Comparison of ENCODE assay signal across 13 mouse cellular contexts in the genomic region with DNA sequence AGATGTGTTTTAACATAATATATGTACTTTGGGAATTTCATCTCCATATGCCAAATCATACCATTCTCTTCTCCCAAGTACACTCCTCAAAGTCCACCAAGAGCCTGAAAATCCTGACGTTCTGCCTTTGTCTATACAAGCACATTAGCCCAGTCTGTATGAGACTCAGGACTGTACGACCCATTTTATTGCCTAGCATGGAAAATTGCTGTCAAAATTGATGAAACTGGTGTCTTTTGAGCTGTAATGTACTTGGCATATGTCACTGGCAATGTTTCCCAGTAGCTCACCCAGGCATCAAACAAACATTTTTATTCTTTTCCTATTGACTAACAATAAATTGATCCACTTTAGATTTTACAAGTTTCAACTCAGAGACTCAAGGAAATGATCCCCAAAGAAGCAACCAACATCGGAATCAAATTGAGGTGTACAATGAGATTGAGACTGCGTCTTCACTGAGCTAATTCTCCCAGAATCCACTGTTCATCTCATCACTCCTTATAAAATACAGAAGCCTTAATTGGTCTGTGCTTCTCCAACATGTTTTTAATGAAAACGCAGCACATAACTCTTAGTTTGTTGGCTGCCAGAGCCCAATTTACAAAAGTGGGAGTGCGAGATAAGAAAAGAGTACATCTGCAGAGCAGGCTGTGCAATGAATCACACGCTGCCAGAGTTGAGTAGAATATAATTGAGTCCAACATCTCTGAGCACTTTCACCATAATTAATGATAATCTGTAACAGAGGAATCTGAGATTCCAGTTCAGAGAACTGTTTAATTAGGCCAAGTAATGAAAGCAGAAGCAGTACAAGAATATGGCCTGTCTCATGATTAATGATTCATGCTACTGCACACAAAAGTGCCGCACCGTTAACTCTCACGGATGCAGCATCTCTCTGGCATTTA.
A peak's percentile ranks its signal among the peaks of the same experiment; 100 is the strongest.
DNase-seq lines count a peak whose midpoint lies in the region; ATAC-seq and TF ChIP-seq lines count a peak whose summit lies in the region.
"Had no signal": no experiment of that assay in that cellular context is flagged by ENCODE, and none has a peak within 500 bp of the region (broad histone marks: within the 10 kb centered on the region; RNA-seq: fewer than 3 reads in every experiment).

No protein-coding gene starts in this region.

- H3K4me3 ChIP-seq in hindbrain, embryonic 11.5 days (ENCODE audit: low read depth, low read length): no peak overlapping the region
- H3K4me3 ChIP-seq in hindbrain, embryonic 10.5 days: no peak overlapping the region
- no peak overlapping the region for H3K4me3 ChIP-seq in hindbrain, embryonic 15.5 days
- H3K4me3 ChIP-seq in midbrain, embryonic 14.5 days (replicated peaks; ENCODE audit: low read depth, low read length): no peak overlapping the region
- no peak overlapping the region for H3K4me3 ChIP-seq in intestine, postnatal 0 days (ENCODE audit: low read depth, low read length)
- H3K4me3 ChIP-seq: embryonic facial prominence, embryonic 12.5 days; heart, embryonic 10.5 days; limb, embryonic 15.5 days had no signal

- H3K27ac ChIP-seq in hindbrain, embryonic 11.5 days (ENCODE audit: low read depth, low read length): no peak overlapping the region
- H3K27ac ChIP-seq in hindbrain, embryonic 10.5 days: no peak overlapping the region
- no peak overlapping the region for H3K27ac ChIP-seq in hindbrain, embryonic 15.5 days (replicated peaks)
- H3K27ac ChIP-seq in midbrain, embryonic 14.5 days (replicated peaks; ENCODE audit: low read depth, low read length): no peak overlapping the region
- no peak overlapping the region for H3K27ac ChIP-seq in intestine, postnatal 0 days (ENCODE audit: low read depth, low read length)
- H3K27ac ChIP-seq: embryonic facial prominence, embryonic 12.5 days; heart, embryonic 10.5 days; limb, embryonic 15.5 days; macrophage had no signal

- 0 out of 2 replicates have a peak, but pooled peaks have one; percentile 45 for ATAC-seq in hindbrain, embryonic 11.5 days (ENCODE audit: low FRiP score)
- ATAC-seq in hindbrain, embryonic 15.5 days (ENCODE audit: low FRiP score, low read depth): peak; percentile 73
- peak; percentile 27; the same call in 1 of the 2 replicates for ATAC-seq in midbrain, embryonic 14.5 days (ENCODE audit: low FRiP score, low TSS enrichment)
- ATAC-seq in intestine, postnatal 0 days: no peak

- no peak overlapping the region for H3K4me2 ChIP-seq in hindbrain, embryonic 11.5 days (replicated peaks; ENCODE audit: low read depth, low read length)
- H3K4me2 ChIP-seq in hindbrain, embryonic 15.5 days: no peak overlapping the region
- peak overlapping the region; percentile 6; the same call in 1 of the 2 replicates for H3K4me2 ChIP-seq in midbrain, embryonic 14.5 days (ENCODE audit: low read length)
- no peak overlapping the region for H3K4me2 ChIP-seq in intestine, postnatal 0 days (replicated peaks; ENCODE audit: low read depth)
- H3K4me2 ChIP-seq: embryonic facial prominence, embryonic 12.5 days; limb, embryonic 15.5 days had no signal

- H3K36me3 ChIP-seq in hindbrain, embryonic 11.5 days (ENCODE audit: control insufficient read depth, insufficient read depth, low read length): no peaks in the 10 kb centered on the region
- H3K36me3 ChIP-seq in hindbrain, embryonic 10.5 days: no peaks in the 10 kb centered on the region
- no peaks in the 10 kb centered on the region for H3K36me3 ChIP-seq in hindbrain, embryonic 15.5 days
- no peaks in the 10 kb centered on the region for H3K36me3 ChIP-seq in midbrain, embryonic 14.5 days (ENCODE audit: control insufficient read depth, insufficient read depth, low read length)
- no peaks in the 10 kb centered on the region for H3K36me3 ChIP-seq in intestine, postnatal 0 days (ENCODE audit: control insufficient read depth, insufficient read depth)
- H3K36me3 ChIP-seq: embryonic facial prominence, embryonic 12.5 days; heart, embryonic 10.5 days; limb, embryonic 15.5 days had no signal

- no peaks in the 10 kb centered on the region for H3K4me1 ChIP-seq in hindbrain, embryonic 11.5 days (replicated peaks; ENCODE audit: control insufficient read depth, insufficient read depth, low read length)
- H3K4me1 ChIP-seq in hindbrain, embryonic 10.5 days (replicated peaks): no peaks in the 10 kb centered on the region
- peaks cover 5% of the 10 kb centered on the region; the same call in 1 of the 2 replicates for H3K4me1 ChIP-seq in hindbrain, embryonic 15.5 days (replicated peaks)
- H3K4me1 ChIP-seq in midbrain, embryonic 14.5 days (ENCODE audit: control insufficient read depth, insufficient read depth, low read length): no peaks in the 10 kb centered on the region
- no peaks in the 10 kb centered on the region for H3K4me1 ChIP-seq in intestine, postnatal 0 days (replicated peaks; ENCODE audit: control insufficient read depth, insufficient read depth, low read length)
- H3K4me1 ChIP-seq: embryonic facial prominence, embryonic 12.5 days; heart, embryonic 10.5 days; limb, embryonic 15.5 days had no signal

- WGBS in hindbrain, embryonic 11.5 days: 75% methylated on average over 10 of the region's 10 CpGs
- WGBS in hindbrain, embryonic 10.5 days: 87% methylated on average over 10 of the region's 10 CpGs
- 45% methylated on average over 10 of the region's 10 CpGs for WGBS in hindbrain, embryonic 15.5 days
- WGBS in midbrain, embryonic 14.5 days: 61% methylated on average over 10 of the region's 10 CpGs
- WGBS in intestine, postnatal 0 days: 72% methylated on average over 10 of the region's 10 CpGs

- H3K9me3 ChIP-seq in hindbrain, embryonic 11.5 days (ENCODE audit: control insufficient read depth, low read length): no peaks in the 10 kb centered on the region
- no peaks in the 10 kb centered on the region for H3K9me3 ChIP-seq in hindbrain, embryonic 10.5 days
- no peaks in the 10 kb centered on the region for H3K9me3 ChIP-seq in hindbrain, embryonic 15.5 days
- H3K9me3 ChIP-seq in midbrain, embryonic 14.5 days (ENCODE audit: control insufficient read depth, low read length): no peaks in the 10 kb centered on the region
- no peaks in the 10 kb centered on the region for H3K9me3 ChIP-seq in intestine, postnatal 0 days (ENCODE audit: control insufficient read depth)
- H3K9me3 ChIP-seq: embryonic facial prominence, embryonic 12.5 days; heart, embryonic 10.5 days; limb, embryonic 15.5 days had no signal

- DNase-seq in hindbrain, embryonic 11.5 days (ENCODE audit: low spot score): no peak
- DNase-seq in hindbrain, embryonic 10.5 days (ENCODE audit: low spot score): no peak
- peak; percentile 34 for DNase-seq in brain, embryonic 18.5 days (ENCODE audit: low read depth, low spot score)
- peak; percentile 50 for DNase-seq in midbrain, embryonic 14.5 days
- no peak for DNase-seq in spleen, postnatal 4 days (ENCODE audit: low spot score in 2 of 2)
- DNase-seq in gastrocnemius, postnatal 25 days: no peak
- DNase-seq: kidney, adult 11 months had no signal

- TF ChIP-seq CTCF in intestine, postnatal 0 days (IDR thresholded peaks at IDR 0.05; ENCODE audit: low read depth): no peak

- no peak overlapping the region for H3K9ac ChIP-seq in hindbrain, embryonic 11.5 days (ENCODE audit: low read depth, low read length)
- no peak overlapping the region for H3K9ac ChIP-seq in hindbrain, embryonic 15.5 days
- no peak overlapping the region for H3K9ac ChIP-seq in midbrain, embryonic 14.5 days (replicated peaks; ENCODE audit: low read length)
- H3K9ac ChIP-seq in intestine, postnatal 0 days (ENCODE audit: low read depth, low read length): no peak overlapping the region
- H3K9ac ChIP-seq: embryonic facial prominence, embryonic 12.5 days; limb, embryonic 15.5 days had no signal

- H3K27me3 ChIP-seq in hindbrain, embryonic 11.5 days (ENCODE audit: control insufficient read depth, insufficient read depth, low read length): no peaks in the 10 kb centered on the region
- no peaks in the 10 kb centered on the region for H3K27me3 ChIP-seq in hindbrain, embryonic 10.5 days (ENCODE audit: insufficient read depth, poor library complexity, severe bottlenecking)
- H3K27me3 ChIP-seq in hindbrain, embryonic 15.5 days: no peaks in the 10 kb centered on the region
- no peaks in the 10 kb centered on the region for H3K27me3 ChIP-seq in midbrain, embryonic 14.5 days (ENCODE audit: control insufficient read depth, insufficient read depth, low read length)
- H3K27me3 ChIP-seq in intestine, postnatal 0 days (replicated peaks; ENCODE audit: control insufficient read depth, insufficient read depth, low read length): no peaks in the 10 kb centered on the region
- H3K27me3 ChIP-seq: embryonic facial prominence, embryonic 12.5 days; limb, embryonic 15.5 days had no signal

Comparison
In these comparisons a context has a peak if more than half of its experiments do, and no peak if none do; other contexts are left out.
1. DNase-seq: peak in brain, embryonic 18.5 days (single experiment) and midbrain, embryonic 14.5 days (single experiment); none in hindbrain, embryonic 11.5 days (single experiment), hindbrain, embryonic 10.5 days (single experiment), spleen, postnatal 4 days (0 of 2) and gastrocnemius, postnatal 25 days (single experiment).